Mouse (Mus musculus) cerebellum, adult 9-11 months (tissue): ENCODE data around the gene Gm49380.

Experiments
- DNase-seq: peaks from one replicate; pipeline ENCODE4 v3.0.0; 2022

Gene Gm49380

DNA sequence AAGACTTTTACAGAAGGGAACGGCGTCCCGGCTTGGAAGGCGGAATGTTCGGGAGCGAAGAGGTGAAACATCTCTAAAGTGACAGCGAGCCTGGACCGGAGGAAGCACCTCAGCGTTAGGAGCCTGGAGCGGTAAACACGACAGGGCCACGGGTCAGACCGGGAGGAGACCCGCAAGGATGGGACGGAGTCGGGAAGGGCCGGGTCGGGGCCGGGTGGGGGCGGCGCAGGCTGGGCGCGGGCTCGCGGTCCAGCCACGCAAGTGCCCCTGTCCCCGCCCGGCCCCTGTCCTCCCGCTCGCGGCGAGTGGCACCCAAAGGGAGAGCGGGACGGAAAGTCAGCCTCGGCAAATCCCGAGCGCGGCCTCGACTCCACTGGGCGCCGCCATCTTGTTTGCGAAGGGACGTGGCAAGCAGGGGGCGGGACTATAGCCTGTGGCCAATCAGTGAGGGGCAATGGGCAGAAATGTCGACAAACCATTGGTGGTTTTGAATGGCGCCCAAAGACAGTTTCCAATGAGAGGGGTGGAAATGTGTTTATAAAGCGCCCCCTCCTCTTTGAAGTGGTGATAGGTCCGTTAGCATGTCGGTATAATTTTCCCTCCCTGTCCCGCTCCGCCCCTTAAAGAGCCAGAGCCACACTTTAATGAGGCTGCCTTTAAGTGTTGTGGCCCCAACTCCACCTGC is at the start of gene Gm49380, which contains the start of gene Rnf26:
Gene Gm49380, minus strand, starts transcription at position 396 of the 685 bp plus-strand sequence.
Gene Rnf26, minus strand, starts transcription at position 413 of the 685 bp plus-strand sequence.
- peak; percentile 98 for DNase-seq

DNA sequence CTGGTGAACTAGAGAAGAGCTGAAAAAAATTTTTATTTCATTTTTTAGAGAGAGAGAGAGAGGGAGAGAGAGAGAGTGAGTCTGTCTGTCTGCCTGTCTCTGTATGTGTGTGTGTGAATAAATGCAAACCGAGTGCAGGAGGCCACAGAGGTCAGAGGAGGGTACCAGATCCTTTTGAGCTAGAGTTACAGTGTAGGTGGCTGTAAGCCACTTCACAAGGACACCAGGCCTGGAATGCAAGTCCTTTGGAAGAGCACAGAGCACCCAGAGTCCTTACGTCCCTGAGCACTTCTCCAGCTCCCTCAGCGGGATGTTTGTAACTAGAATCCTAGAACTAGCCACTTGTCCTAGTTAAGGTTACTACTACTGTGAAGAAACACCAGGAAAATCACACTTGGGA is 46.6 kb upstream of the Gm49380 start:
- no peak for DNase-seq

DNA sequence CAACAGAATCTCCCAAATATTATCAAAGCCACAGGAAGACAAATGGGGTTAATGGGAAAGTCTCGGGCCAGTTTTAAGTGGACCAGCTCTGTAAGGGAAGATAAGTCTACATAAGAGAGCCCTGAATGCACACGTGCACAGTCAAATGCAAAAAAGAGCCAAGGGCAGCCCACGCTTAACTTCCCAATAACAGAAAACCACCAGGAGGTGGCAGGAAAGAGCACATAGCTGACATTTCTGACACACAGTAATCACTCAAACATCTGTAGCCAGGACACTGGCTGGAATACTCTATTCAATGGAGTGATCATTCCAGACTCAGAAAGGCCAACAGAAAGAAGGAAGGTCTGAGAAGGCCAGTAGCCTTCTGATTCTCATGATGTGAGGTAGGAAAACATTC is 34.0 kb upstream of the Gm49380 start:
- DNase-seq, result no peak

DNA sequence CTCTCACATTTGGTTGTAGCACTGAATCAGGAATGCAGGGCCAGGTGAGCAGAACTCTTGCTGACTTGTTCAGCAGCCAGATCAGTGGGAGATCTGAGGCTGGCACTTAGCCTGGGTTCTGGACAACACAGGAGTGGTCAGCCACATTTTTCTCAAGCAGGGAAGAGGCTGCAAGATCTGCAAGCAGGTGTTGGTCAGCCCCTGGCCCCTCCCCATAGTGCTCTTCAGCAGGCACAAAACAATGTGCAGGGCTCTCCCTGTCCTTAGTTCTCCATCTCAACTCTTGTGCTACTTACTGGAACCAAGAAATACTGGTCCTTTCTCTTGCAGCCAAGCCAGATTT is 31.4 kb upstream of the Gm49380 start:
- DNase-seq, result peak; percentile 84

DNA sequence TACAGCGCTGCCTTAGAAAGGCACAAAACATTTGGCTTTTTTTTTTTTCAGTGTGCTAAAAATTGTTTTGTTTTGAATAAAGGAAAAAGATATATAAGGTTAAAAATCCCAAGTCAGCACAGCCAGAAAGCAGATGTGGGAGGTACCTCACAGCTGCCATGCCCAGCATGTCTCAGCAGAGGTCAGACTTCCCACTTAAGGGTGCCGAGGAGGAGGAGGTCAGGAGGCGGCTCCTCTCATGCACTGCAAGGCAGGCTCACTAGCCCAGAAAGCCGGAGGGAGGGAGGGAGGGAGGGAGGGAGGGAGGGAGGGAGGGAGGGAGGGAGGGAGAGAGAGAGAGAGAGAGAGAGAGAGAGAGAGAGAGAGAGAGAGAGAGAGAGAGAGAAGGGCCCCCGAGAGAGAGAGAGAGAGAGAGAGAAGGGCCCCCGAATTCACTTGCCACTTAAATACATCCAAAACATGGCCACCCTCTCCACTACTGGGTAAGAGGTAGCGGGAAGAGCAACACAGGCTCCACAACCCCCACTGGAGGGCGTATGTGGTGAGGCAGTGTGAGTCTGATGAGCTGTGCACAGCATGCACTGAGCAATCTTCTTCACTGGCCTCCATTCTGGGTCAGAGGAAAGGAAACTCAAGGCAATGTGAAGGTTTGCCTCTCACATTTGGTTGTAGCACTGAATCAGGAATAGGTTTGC is 30.9 kb upstream of the Gm49380 start:
- DNase-seq, result peak; percentile 41

DNA sequence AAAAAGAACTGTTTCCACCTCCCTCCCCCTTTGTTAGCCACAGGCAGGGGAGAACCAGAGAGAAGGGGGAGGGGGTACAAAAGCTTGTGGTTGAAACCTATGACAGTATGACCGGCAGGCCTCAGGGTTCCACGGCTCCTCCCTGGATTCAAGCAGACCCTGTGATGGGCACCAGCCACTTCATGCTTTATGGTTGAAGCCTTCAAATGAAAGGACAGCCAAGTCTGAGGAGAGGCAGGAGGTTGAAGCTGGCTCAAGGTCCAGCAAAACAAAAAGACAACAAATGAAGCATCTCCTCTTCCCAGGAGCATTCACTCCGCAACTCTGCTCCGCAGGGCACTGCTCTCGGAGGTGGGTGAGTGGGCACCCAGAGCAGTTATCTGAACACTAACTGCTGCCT is 30.1 kb upstream of the Gm49380 start:
- peak; percentile 25 for DNase-seq

DNA sequence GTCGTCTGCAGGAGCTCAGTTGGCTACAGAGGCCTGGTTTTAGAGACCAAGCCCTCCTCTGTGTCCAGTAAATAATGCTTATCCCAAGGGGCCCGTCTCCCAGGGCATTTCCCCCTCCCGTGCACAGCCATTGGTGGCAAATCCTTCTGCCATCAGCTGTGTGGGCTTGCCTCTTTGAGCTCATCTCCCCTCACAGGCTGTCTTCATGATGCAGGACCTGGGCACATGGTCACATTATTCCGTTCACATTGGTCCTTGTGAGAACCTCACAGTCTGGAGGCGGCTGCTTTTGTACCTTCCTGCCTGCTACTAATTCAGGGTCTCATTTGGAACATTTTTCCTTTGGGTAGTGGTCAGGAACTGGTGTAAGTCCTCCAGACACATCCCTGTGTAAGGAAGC is 28.7 kb upstream of the Gm49380 start:
- no peak for DNase-seq

DNA sequence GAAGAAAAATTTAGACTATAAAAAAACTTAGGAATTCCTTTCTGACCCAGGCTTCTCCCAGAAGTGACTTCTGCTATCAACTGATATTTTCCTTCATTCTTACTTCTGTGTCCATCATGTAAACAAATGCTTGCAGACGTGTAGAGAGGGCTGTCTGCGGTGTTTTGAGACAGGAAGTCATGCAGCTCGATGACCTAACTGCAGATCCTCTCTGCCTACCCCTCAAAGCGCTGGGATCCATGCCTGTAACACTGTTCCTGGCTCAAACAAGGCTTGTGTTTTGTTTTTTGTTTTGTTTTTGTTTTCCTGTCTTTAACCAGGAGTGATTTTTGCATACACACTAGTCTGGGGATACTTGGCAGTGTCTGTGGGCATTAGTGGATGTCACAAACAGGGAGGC is 24.5 kb upstream of the Gm49380 start:
- DNase-seq, result no peak

DNA sequence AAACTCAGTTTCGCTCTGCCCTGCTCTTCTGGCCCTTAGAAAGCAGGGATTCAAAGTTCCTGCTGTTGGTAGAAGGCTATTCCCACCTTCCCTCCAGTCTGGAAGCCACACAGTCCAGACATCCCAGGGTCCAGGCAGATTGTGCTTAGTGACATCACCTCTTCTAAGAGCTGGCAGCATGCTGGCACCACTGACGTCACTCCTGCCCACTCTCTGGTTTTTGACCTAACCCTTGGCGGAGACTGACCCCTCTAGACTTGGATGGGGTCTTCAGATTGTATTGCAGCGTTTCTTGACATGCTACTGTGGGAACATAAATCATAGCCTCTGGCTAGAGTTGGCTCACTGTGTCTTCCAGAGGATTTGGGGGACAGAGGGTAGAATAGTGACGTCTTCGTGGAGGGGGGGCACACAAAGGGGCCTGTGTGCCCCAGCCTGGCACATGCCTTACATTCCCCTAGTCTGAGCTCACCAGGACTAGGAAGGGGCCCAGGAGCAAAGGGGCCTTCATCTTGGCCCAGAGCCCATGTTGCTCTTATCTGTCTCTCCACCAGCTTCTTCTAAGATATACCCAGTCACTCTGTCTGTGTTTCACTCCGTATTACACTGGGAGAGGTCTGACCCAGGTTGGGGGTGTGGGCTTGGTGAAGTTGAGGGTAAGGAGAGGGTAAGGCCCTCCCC is 22.6 kb upstream of the Gm49380 start:
- DNase-seq, result peak; percentile 73

DNA sequence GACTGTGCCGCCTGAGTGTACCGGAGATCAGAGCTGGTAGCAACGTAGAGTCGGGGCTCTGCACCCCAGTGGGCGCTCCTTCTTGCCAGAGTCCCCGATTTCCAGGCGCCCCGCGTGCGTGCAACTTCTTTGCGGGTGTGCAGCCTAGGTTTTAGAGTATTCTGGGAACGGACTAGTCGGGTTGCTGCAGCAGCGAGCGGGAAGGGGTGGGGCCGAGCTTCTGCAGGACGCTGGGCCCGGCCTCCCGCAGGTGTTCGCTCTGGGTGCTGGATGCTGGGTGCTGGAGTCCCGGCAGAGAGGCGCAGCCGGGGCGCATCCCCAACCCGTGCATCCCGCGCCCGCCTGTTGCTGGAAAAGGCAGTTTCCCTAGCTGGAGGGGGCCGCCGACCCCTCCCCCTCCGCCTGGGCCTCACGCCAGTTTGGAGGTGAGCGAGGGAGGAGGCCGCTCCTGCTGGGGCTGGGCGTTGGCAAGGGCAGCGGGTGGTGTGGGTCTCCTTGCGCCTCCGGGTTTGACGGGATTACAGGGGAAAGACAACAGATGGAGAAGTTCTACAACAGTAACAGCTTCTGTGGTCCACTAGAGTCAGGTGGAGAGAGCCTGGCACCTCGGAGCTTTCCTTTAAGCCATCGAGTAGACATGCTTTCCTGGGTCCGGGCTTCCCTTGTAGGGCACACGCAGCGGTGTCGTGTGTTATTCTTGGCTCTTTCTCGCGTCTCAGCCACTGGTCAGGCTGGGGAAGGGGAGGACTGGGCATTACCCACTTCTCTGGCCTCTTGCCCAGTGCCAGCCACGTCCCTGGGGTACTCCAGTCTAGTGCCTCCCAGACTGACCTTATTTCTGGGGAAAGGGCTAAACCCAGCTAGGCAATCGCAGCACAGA is 21.8 kb upstream of the Gm49380 start:
- peak; percentile 81 for DNase-seq

DNA sequence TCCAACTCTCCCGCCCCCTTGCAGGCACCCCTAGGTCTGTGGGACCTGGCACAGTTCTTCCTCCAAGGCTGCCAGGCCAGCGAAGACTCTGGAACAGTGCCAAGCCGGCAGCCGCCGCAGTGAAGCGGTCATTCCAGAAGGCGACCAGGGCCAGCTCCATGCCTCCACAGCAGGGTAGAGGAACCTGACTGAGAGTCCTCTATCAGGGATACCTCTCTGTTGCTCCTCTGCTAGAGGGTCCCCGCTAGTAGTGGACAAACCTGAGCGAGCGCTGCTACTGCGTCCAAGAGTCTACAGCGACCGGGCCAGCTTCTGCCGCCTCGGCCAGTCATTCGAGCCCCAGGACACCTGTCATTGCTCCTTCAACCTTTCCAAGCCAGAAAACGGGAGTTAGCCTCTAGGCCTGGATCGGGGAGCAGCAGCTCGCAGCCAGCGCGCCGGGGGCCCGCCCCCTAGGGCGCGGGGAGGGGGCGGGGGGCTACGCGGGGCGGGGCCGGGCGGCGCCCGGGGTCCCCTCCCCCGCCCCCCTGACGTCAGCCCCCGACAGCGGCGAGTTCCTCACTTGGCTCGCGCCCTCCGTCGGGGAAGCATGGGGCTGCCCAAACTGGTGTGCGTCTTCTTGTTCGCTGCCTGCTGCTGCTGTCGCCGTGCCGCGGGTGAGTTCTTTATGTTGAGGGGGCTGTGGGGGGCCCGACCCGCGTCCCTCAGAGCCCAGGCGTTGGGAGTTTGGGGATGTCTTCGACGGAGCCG is 21.0 kb upstream of the Gm49380 start, which contains the start of gene Mcam:
Gene Mcam, plus strand, starts transcription at position 369 of the 750 bp plus-strand sequence.
- DNase-seq, result peak; percentile 89

DNA sequence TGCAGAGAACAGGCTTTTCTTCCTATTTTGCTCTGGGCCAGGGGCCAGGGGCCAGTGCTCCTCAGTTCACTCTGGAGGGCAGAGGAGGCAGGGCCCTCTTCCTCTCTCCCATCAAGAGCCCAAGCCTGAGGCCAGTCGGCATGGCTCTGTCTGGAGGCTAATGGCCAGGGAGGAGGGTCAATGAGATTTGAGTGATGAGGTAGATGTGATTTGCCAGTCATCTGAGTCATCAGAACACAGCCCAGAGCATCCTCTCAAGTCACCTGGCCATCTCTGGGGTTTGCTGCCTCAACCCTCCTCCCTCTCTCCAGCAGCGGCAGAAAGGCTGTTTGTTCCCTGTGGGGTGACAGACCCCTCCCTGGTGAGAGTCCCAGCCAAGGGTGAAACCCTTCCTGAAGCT is 20.0 kb upstream of the Gm49380 start:
- DNase-seq, result peak; percentile 65

DNA sequence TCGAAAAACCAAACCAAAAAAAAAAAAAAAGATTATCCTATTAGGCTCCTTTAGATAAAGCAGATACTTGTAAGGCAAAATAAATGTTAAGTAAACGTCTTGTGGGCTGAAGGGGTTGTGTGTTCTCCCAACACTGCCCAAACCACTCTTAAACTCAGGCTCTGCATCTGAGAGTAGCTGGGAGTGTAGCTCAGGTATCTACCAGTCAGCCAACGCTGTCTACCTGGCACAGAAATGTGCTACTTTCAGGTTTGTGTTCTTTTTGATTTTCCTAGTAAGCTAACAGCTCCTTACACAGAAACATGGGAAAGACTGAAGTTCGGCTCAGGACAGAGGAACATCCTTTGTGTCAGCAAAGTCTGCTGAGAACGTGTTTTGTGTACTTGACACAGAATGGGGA is 18.9 kb upstream of the Gm49380 start:
- DNase-seq, result no peak

DNA sequence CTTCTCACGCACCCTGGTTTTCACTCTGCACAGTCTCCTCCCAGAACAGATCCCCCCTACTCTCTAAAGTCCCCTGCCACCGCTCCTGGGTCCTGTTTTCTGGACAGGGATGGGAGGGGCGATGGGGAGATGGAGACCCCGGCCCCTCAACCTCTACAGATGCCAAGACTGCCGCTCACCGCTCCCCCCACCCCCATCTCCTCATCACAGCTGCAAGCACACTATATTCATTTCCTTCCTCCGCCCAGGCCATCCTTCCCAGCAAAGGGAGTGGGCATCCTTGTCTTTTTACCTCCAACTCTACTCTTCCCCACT is 17.9 kb upstream of the Gm49380 start:
- no peak for DNase-seq

DNA sequence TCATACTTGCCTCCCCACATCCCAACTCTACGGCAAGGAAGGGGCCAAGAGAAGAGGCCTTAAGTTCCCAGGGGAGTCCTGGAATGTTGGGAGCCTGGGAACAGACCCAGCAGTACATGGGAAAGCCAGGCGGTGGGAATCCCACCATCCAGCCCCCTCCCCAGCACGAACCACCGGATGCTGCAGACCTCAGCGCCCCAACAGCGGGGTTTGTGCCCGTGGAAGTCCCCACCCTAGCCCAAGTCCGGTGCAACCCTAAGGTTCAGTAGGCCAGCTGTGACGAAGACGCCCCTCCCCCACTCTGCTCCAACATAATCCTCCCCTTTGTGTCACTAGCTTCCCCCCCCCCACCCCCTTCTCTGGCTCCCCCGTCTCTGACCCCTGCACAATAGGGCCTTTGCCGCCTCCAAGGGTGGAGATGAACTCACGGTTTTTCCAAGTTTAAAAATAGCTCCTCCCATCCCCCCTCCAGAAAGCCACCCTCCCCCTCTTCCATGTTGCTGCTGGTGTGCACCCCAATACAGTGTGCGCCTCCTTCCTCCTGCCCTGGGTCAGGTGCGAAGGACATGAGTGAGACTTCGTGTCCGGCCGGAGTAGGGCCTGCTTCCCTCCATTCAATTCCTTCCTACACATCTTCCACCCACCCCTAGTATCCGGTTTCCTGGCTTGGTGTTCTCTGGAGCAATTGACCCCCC is 17.4 kb upstream of the Gm49380 start:
- DNase-seq, result peak; percentile 63

DNA sequence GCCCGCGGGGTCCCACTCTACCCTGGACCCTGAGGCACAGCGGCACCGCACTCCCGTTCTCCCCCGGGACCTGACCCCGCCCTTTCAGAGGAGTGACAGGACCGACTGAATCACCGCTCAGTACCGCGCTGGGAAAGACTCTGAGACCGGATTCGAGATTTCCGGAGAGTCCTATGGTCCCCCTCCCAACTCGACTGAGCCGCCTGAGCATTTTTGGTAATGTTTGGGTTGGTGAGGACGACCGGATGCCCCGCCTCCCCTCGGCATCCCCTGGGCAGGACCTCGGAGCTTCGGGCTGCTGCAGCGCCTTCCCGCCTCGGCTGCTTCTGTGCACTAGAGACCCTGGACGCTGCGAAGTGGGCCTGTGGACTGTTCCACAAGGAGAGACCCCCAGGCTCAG is 16.7 kb upstream of the Gm49380 start:
- DNase-seq, result no peak

DNA sequence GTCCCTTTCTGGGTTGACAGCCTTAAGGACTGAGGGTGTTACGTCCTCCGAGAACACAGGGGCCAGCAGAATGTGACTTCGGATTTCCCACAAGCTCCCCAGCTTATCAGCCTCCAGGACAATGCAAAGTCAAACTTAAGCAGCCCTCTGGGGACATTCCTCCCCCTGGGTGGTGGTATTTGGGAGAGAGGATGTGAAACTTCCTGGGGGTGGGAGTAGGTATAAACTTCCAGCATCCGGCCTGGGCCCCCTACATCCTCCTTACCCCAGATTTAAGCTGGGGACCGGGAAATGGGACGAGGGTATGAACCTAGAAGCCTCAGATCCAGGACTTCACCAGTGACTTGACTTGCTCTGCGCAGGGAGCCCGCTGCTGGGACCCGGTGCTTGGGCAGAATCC is 16.3 kb upstream of the Gm49380 start:
- DNase-seq, result no peak

DNA sequence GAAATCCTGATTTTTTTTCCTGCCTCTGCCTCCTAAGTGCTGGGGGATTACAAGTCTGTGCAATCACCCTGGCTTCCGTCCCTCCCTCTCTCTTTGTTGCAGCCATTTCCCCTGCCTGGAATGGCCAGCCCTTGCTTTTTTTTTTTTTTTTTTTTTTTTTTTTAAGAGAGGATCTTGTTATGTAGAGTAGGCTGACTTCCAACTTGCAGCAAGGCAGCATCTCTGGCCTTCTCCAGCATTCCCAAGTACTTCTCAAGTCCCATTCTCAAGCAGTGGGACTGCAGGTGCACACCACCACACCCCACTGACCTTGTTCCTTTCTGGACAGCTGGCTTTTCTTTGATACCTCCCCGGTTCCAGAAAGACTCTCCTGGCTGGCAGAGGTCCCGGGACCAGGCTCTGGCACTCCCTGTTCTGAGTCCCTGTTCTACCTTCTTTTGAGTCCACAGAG is 14.1 kb upstream of the Gm49380 start:
- peak; percentile 44 for DNase-seq

DNA sequence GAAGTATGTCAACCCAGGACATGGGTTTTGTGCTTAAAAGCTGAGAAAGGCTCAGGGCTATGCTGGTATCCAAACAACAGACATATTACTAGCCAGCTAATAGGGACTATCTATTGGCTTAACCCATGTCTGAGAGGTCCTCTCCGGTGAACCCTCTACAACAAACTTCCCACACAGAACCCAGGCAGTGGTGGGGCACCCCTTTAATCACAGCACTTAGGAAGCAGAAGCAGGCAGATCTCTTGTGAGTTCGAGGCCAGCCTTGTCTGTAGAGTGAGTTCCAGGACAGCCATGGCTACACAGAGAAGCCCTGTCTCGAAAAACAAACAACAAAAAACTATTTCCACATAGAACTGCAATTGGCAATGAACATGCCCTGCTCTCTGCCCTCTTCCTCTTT is 13.4 kb upstream of the Gm49380 start:
- no peak for DNase-seq

DNA sequence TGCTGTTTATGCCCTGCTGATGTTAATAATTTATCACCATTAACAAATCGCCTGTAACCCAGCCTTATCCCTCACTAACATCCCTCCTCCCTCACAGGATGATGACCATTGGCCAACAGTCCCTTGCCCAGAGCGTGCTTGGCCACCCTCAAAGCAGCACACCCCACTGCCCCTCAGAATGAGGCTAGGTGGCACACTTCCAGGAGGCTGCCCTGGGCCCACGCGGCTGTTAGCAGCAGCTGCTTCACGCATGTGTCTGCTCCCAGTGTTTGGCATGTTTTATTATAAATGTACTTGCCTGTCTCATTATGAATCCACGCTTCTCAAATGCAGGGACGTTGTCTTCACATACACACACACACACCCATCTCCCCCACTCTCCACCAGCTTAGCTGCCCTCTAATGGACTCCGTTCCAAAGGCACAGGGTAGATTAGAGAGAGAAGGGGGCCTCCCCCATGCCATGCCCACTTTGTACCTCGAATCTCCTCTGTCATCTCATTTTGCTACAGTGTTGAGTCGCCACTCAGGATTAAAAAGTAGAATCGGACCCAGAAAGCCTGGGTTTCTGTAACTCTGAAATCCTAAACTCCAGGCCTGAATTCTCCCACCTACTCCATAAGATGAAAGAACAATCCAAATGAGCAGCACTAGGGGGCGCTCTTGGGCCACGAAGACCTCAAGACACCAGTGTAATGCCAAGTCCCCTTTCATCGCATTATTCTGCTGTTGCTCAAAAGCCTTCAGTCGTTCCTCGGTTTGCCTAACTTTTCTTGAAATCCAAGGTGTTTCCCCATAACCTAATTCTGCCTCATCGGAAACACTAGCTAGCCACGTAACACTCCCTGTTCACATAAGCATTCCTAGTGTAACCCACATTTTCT is 12.5 kb upstream of the Gm49380 start:
- DNase-seq, result peak; percentile 83

DNA sequence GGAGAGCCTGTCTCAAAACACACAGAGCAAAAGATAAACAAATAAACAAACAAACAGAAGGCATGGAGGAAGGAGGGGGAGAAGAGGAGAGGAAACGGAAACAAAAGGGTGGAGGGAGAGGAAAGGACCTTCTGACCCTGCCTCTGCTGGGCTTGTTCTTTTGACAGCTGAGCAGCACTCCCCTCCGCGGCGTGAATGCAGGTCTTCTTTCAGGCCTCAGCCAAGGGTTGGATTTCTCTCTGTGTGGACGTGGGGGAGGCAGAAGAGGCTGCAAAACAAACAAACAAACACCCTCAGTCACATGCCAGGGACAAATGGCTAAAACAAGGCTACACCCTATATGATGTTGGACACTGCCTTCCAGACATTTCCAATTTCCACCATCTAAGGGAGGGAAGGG is 11.7 kb upstream of the Gm49380 start:
- DNase-seq, result no peak
